Mouse (Mus musculus): ENCODE measurements around the gene Nt5dc3.

Nt5dc3 gene

DNA sequence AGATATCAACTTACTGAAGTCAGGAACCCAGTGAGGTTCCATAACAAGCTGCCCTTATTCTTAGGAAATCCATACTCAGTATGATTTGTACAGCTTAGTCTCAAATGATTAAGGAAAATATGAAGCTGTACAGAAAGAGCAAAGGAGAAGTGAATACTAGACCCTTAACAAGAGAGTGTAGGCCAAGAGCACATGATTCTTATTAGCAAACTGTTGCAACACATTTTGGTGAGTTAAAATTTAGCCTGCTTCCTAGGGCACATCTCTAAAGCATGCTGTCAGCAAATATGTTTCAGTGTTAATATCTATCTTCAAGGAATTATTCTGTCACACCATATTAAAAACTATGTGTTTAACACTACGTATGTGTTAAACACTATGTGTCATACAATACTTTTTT lies 107.6 kb downstream of the Nt5dc3 start:
- DNase-seq: no peak

Data from right cerebral cortex, postnatal 14 days (tissue).